8 mouse cellular contexts compared by ENCODE assay signal in genomic region chr2:167061381-167062034, GRCm38 (mm10). TPM values are rescaled to one million over a fixed set of nuclear protein-coding genes. Genes with fewer than 3 reads are reported as not detected.
DNase-seq lines count a peak whose midpoint lies in the region; ATAC-seq and TF ChIP-seq lines count a peak whose summit lies in the region.

No protein-coding gene starts in this region.

- H3K27ac ChIP-seq in heart, embryonic 10.5 days = peak overlapping the region; percentile 99
- no peak overlapping the region for H3K27ac ChIP-seq in ES-E14 (ENCODE audit: insufficient read depth, low read depth, low read length, poor library complexity, severe bottlenecking)
- 0 out of 4 replicates have a peak overlapping the region, but pooled peaks of 1 of the 2 experiments have one; percentile 87 for H3K27ac ChIP-seq in heart, embryonic 14.5 days (replicated peaks in 1 of 2; ENCODE audit: control insufficient read depth in 1 of 2, insufficient read depth in 1 of 2, low read depth in 2 of 2, low read length in 2 of 2)
- peak overlapping the region; percentile 95 for H3K27ac ChIP-seq in liver, embryonic 15.5 days (replicated peaks)

- H3K4me1 ChIP-seq in heart, embryonic 10.5 days = peaks cover 23% of the 10 kb centered on the region
- H3K4me1 ChIP-seq in ES-E14 (ENCODE audit: control insufficient read depth in 2 of 2, insufficient read depth in 2 of 2, low read length in 2 of 2, poor library complexity in 1 of 2) = peaks cover 9 to 10% of the 10 kb centered on the region in 2 experiments
- H3K4me1 ChIP-seq in heart, embryonic 14.5 days (ENCODE audit: control insufficient read depth in 2 of 2, insufficient read depth in 2 of 2, low read length in 2 of 2) = peaks cover 14 to 29% of the 10 kb centered on the region in 2 experiments
- peaks cover 57% of the 10 kb centered on the region for H3K4me1 ChIP-seq in liver, embryonic 15.5 days (replicated peaks)

- no peak for ATAC-seq in heart, embryonic 14.5 days (ENCODE audit: insufficient number of reproducible peaks, insufficient read depth, low FRiP score, low read depth)
- no peak for ATAC-seq in liver, embryonic 15.5 days (ENCODE audit: insufficient read depth)

- no peak for DNase-seq in heart, embryonic 10.5 days (ENCODE audit: low spot score)
- DNase-seq in heart, adult 18-20 months = no peak
- no peak for DNase-seq in ES-E14 (ENCODE audit: low read depth, low spot score)
- no peak for DNase-seq in ovary, adult 18-20 months (ENCODE audit: low spot score)
- DNase-seq in right cerebral cortex, postnatal 36 days (ENCODE audit: low spot score in 2 of 2) = no peak
- DNase-seq in layer of hippocampus, postnatal 14 days (ENCODE audit: low spot score in 2 of 2) = no peak

- H3K4me3 ChIP-seq in heart, embryonic 10.5 days = peak overlapping the region; percentile 84
- H3K4me3 ChIP-seq in ES-E14 (ENCODE audit: insufficient read depth in 1 of 2, low read depth in 1 of 2, low read length in 2 of 2, poor library complexity in 1 of 2, severe bottlenecking in 1 of 2) = peak overlapping the region; percentile 80 to 87
- peak overlapping the region; percentile 92 to 97 for H3K4me3 ChIP-seq in heart, embryonic 14.5 days (ENCODE audit: control insufficient read depth in 1 of 2, insufficient read depth in 1 of 2, low read depth in 1 of 2, low read length in 2 of 2)
- peak overlapping the region; percentile 88 for H3K4me3 ChIP-seq in liver, embryonic 15.5 days (replicated peaks)

- WGBS in heart, embryonic 10.5 days = 21% methylated on average over 11 of the region's 11 CpGs
- 19% methylated on average over 11 of the region's 11 CpGs for WGBS in heart, embryonic 14.5 days
- 8% methylated on average over 11 of the region's 11 CpGs for WGBS in liver, embryonic 15.5 days (ENCODE audit: insufficient replicate concordance)

- in situ Hi-C loops in ES-E14 (cut with MboI; ENCODE audit: low sequenced_read_pairs in 2 of 2, unreplicated experiment in 2 of 2) = no loop called here

- peak overlapping the region; percentile 88 for H3K4me2 ChIP-seq in heart, embryonic 14.5 days (ENCODE audit: low read length)
- H3K4me2 ChIP-seq in liver, embryonic 15.5 days = peak overlapping the region; percentile 72

- H3K27me3 ChIP-seq in heart, embryonic 10.5 days (ENCODE audit: insufficient read depth, poor library complexity, severe bottlenecking) = no peaks in the 10 kb centered on the region
- no peaks in the 10 kb centered on the region for H3K27me3 ChIP-seq in heart, embryonic 14.5 days (ENCODE audit: control insufficient read depth, insufficient read depth, low read length)
- no peaks in the 10 kb centered on the region for H3K27me3 ChIP-seq in liver, embryonic 15.5 days

- peak overlapping the region; percentile 94 for H3K9ac ChIP-seq in ES-E14 (ENCODE audit: insufficient read depth, low read depth, low read length, poor library complexity, severe bottlenecking)
- H3K9ac ChIP-seq in heart, embryonic 14.5 days (ENCODE audit: low read length) = peak overlapping the region; percentile 92
- peak overlapping the region; percentile 92 for H3K9ac ChIP-seq in liver, embryonic 15.5 days

- H3K9me3 ChIP-seq in heart, embryonic 10.5 days = no peaks in the 10 kb centered on the region
- H3K9me3 ChIP-seq in ES-E14 (ENCODE audit: control insufficient read depth, insufficient read depth, low read depth, low read length) = no peaks in the 10 kb centered on the region
- no peaks in the 10 kb centered on the region for H3K9me3 ChIP-seq in heart, embryonic 14.5 days (ENCODE audit: control insufficient read depth, low read length)
- H3K9me3 ChIP-seq in liver, embryonic 15.5 days (replicated peaks) = no peaks in the 10 kb centered on the region

- H3K36me3 ChIP-seq in heart, embryonic 10.5 days = peaks cover 43% of the 10 kb centered on the region
- H3K36me3 ChIP-seq in ES-E14 (ENCODE audit: control insufficient read depth, insufficient read depth, low read length, poor library complexity, severe bottlenecking) = peaks cover 37% of the 10 kb centered on the region
- H3K36me3 ChIP-seq in heart, embryonic 14.5 days (ENCODE audit: control insufficient read depth, insufficient read depth, low read length) = peaks cover 48% of the 10 kb centered on the region
- H3K36me3 ChIP-seq in liver, embryonic 15.5 days (replicated peaks) = peaks cover 60% of the 10 kb centered on the region

TF ChIP-seq in ES-E14, 5 proteins besides CTCF, POLR2A, EP300 and RAD21:
- TF ChIP-seq ZC3H11A (IDR thresholded peaks at IDR 0.05; ENCODE audit: borderline replicate concordance, low read depth, low read length) (no peak), ZNF384 (IDR thresholded peaks at IDR 0.05; ENCODE audit: low read depth, low read length) (no peak), MAFK (IDR thresholded peaks at IDR 0.05; ENCODE audit: insufficient read depth, low read depth, low read length) (no peak), HCFC1 (IDR thresholded peaks at IDR 0.05; ENCODE audit: borderline replicate concordance, insufficient read depth, low read length) (no peak), CHD2 (IDR thresholded peaks at IDR 0.05; ENCODE audit: low read depth, low read length) (no peak)

RNA-seq across cellular contexts. Expression of gene Znfx1, which starts 1.3 kb away (rescaled TPM):
- polyA plus RNA-seq in heart, embryonic 10.5 days (2016; fragmentation: Nextera tagmentation; extraction: Ambion mirVana) = 6.5 and 7.3 TPM in 2 replicates
- total RNA-seq in heart, adult 18-20 months (2021) = 10 to 100 TPM; 40.6 to 45.6 TPM
- 15.3 and 15.9 TPM in 2 replicates for total RNA-seq in ES-E14 (2012; rRNA removed)
- 7.8 TPM in 2 replicates for polyA plus RNA-seq in heart, embryonic 14.5 days (2014; fragmentation: Nextera tagmentation; extraction: Ambion mirVana)
- polyA plus RNA-seq in liver, embryonic 15.5 days (2015; fragmentation: Nextera tagmentation; extraction: Ambion mirVana) = 9.8 and 11.2 TPM in 2 replicates
- 10 to 100 TPM; 25.9 to 27.5 TPM for total RNA-seq in layer of hippocampus, postnatal 14 days (2021)

RNA-seq across cellular contexts. Expression of gene Ddx27, which starts 46.5 kb away (rescaled TPM):
- polyA plus RNA-seq in heart, embryonic 10.5 days (2016; fragmentation: Nextera tagmentation; extraction: Ambion mirVana) = 46.4 and 59.4 TPM in 2 replicates
- total RNA-seq in heart, adult 18-20 months (2021) = 10 to 100 TPM in 1 of 2 experiments, 1 to 10 TPM in 1; 9.8 to 10.1 TPM
- total RNA-seq in ES-E14 (2012; rRNA removed) = 128 and 132 TPM in 2 replicates
- polyA plus RNA-seq in heart, embryonic 14.5 days (2014; fragmentation: Nextera tagmentation; extraction: Ambion mirVana) = 22.2 and 23.0 TPM in 2 replicates
- 35.7 and 37.6 TPM in 2 replicates for polyA plus RNA-seq in liver, embryonic 15.5 days (2015; fragmentation: Nextera tagmentation; extraction: Ambion mirVana)
- 10 to 100 TPM; 29.3 to 30.1 TPM for total RNA-seq in layer of hippocampus, postnatal 14 days (2021)
